Mouse (Mus musculus) MEL (cell line): ENCODE measurements around the gene Ncor1.

Experiments
- BHLHE40 ChIP-seq: IDR thresholded peaks from 2 replicates; pipeline ENCODE4 v1.6.1; 2012; ENCODE audit warnings: low read depth, mild to moderate bottlenecking, inconsistent platforms, low read length, improper control_type of control experiment, borderline replicate concordance
- CTCF ChIP-seq, 3 experiments: IDR thresholded peaks in 2 of 3; conservative IDR thresholded peaks in 1 of 3; 2 replicates each; pipeline ENCODE4 v1.5.1; 2011 to 2012; ENCODE audit warnings: low read length in 3 of 3, low read depth in 2 of 3, mild to moderate bottlenecking in 2 of 3, improper control_type of control experiment in 1 of 3, inconsistent platforms in 1 of 3, mixed read lengths in 1 of 3, moderate library complexity in 1 of 3; ENCODE audit not compliant: control insufficient read depth in 1 of 3, insufficient read depth in 1 of 3, poor library complexity in 1 of 3, severe bottlenecking in 1 of 3
- E2F4 ChIP-seq: IDR thresholded peaks from 2 replicates; pipeline ENCODE4 v1.6.1; 2011; ENCODE audit warnings: low read depth, low read length, improper control_type of control experiment, borderline replicate concordance
- EP300 ChIP-seq, 2 experiments: IDR thresholded peaks; 2 replicates each; pipeline ENCODE4 v1.6.1; 2011; ENCODE audit warnings: improper control_type of control experiment in 2 of 2, low read length in 2 of 2, low read depth in 1 of 2, mild to moderate bottlenecking in 1 of 2
- JUND ChIP-seq: IDR thresholded peaks from 2 replicates; pipeline ENCODE4 v1.6.1; 2011; ENCODE audit warnings: low read depth, mild to moderate bottlenecking, improper control_type of control experiment, low read length
- MEF2A ChIP-seq: IDR thresholded peaks from 2 replicates; pipeline ENCODE4 v1.6.1; 2014; ENCODE audit warnings: low read depth, mild to moderate bottlenecking, inconsistent platforms, low read length, improper control_type of control experiment; ENCODE audit not compliant: poor library complexity, insufficient replicate concordance, severe bottlenecking; ENCODE audit errors: extremely low read depth
- MXI1 ChIP-seq: IDR thresholded peaks from 2 replicates; pipeline ENCODE4 v1.6.1; 2011; ENCODE audit warnings: mild to moderate bottlenecking, low read depth, low read length, improper control_type of control experiment
- POLR2A ChIP-seq, 2 experiments: IDR thresholded peaks; 2 replicates each; pipeline ENCODE4 v1.6.1; 2011 to 2012; ENCODE audit warnings: low read length in 2 of 2, mild to moderate bottlenecking in 2 of 2, control low read depth in 1 of 2, improper control_type of control experiment in 1 of 2, low read depth in 1 of 2, moderate library complexity in 1 of 2; ENCODE audit not compliant: control insufficient read depth in 1 of 2, insufficient read depth in 1 of 2, poor library complexity in 1 of 2
- USF1 ChIP-seq: IDR thresholded peaks from 2 replicates; pipeline ENCODE4 v1.6.1; 2014; ENCODE audit warnings: low read depth, mild to moderate bottlenecking, inconsistent platforms, low read length, improper control_type of control experiment, moderate library complexity
- ZC3H11A ChIP-seq: IDR thresholded peaks from 2 replicates; pipeline ENCODE4 v1.6.1; 2012; ENCODE audit warnings: low read depth, mild to moderate bottlenecking, inconsistent platforms, low read length, improper control_type of control experiment

DNA sequence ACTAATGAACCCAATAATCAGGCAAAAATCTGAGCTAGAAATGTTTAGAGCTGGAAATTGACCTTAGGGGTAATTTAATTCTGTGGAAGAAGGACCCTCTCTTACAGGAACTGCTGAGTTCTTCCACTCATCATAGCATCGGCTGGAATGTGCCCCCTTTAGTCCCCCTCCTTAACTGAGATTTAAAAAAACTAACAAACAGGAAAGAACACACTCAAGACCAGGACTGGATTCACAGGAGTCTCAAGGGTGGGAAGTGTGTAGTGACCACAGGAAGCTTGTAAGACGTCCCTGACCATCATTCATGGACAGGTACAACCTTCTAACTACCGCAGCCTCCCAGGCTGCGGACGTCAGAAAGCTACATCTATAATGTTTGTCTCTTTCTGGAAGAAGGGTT is 187.5 kb downstream of the Ncor1 start:
- no peak for TF ChIP-seq MEF2A
- TF ChIP-seq CTCF (IDR thresholded peaks at IDR 0.05 in 2 of 3, conservative IDR thresholded peaks at IDR 0.05 in 1 of 3; ENCODE audit: control insufficient read depth in 1 of 3, insufficient read depth in 1 of 3, low read depth in 2 of 3, low read length in 3 of 3, poor library complexity in 1 of 3, severe bottlenecking in 1 of 3) = no peak
- no peak for TF ChIP-seq ZC3H11A
- TF ChIP-seq POLR2A (IDR thresholded peaks at IDR 0.05; ENCODE audit: control insufficient read depth in 1 of 2, insufficient read depth in 1 of 2, low read depth in 1 of 2, low read length in 2 of 2, poor library complexity in 1 of 2) = no peak
- TF ChIP-seq MXI1 = no peak
- no peak for TF ChIP-seq EP300 (IDR thresholded peaks at IDR 0.05; ENCODE audit: low read depth in 1 of 2, low read length in 2 of 2)
- TF ChIP-seq USF1 = no peak
- no peak for TF ChIP-seq BHLHE40
- TF ChIP-seq E2F4 = no peak
- no peak for TF ChIP-seq JUND
